Mouse (Mus musculus) heart, adult 2 months (tissue): ENCODE results near the gene Apaf1. TPM values are rescaled to one million over a fixed set of nuclear protein-coding genes. Genes with fewer than 3 reads are reported as not detected.

Source experiments
- DNase-seq, 2 experiments: peaks; one replicate each; pipeline ENCODE4 v3.0.0; 2021
- H3K27ac ChIP-seq: fragments of 200-600 bp; 2 replicates; pipeline ENCODE4 v1.8.1; 2022
- H3K27me3 ChIP-seq: fragments of 200-500 bp; 2 replicates; pipeline ENCODE4 v1.6.1; 2012; ENCODE audit warnings: mild to moderate bottlenecking, low read length, inconsistent platforms, mixed read lengths; ENCODE audit not compliant: control insufficient read depth, insufficient read depth
- H3K36me3 ChIP-seq: fragments of 200-500 bp; 2 replicates; pipeline ENCODE4 v1.6.1; 2012; ENCODE audit warnings: low read length, inconsistent platforms; ENCODE audit not compliant: control insufficient read depth, insufficient read depth
- H3K4me1 ChIP-seq: fragments of 200-500 bp; 2 replicates; pipeline ENCODE4 v1.6.1; 2011; ENCODE audit warnings: low read length; ENCODE audit not compliant: control insufficient read depth, insufficient read depth
- H3K4me3 ChIP-seq: fragments of 200-600 bp; 2 replicates; pipeline ENCODE4 v1.8.1; 2022
- H3K79me2 ChIP-seq: fragments of 200-500 bp; replicated peaks from 2 replicates; pipeline ENCODE4 v1.6.1; 2012; ENCODE audit warnings: mild to moderate bottlenecking, inconsistent platforms, low read length, moderate library complexity, mixed read lengths; ENCODE audit not compliant: control insufficient read depth, insufficient read depth
- H3K9ac ChIP-seq: fragments of 200-500 bp; 2 replicates; pipeline ENCODE4 v1.6.1; 2012; ENCODE audit warnings: low read depth, mild to moderate bottlenecking, control low read depth, inconsistent platforms, low read length, mixed read lengths
- CTCF ChIP-seq: fragments of 200-600 bp; IDR thresholded peaks from 2 replicates; pipeline ENCODE4 v1.8.1; 2022; ENCODE audit warnings: antibody characterized with exemption, mild to moderate bottlenecking, moderate library complexity
- EP300 ChIP-seq: fragments of 200-500 bp; IDR thresholded peaks from 2 replicates; pipeline ENCODE4 v1.6.1; 2011; ENCODE audit warnings: low read depth, low read length, control low read depth; ENCODE audit not compliant: insufficient read depth
- POLR2A ChIP-seq: fragments of 200-500 bp; IDR thresholded peaks from 2 replicates; pipeline ENCODE4 v1.6.1; 2011; ENCODE audit warnings: mild to moderate bottlenecking, low read depth, low read length, control low read depth; ENCODE audit not compliant: insufficient read depth
- WGBS: fragments of 180-500 bp; shearing (Covaris S2); methylation state at CpG from one replicate; pipeline ENCODE4 v1.1.7; 2018; 5-methylcytosine and 5-hydroxymethylcytosine counted together
- intact Hi-C: fragments of 180-260 bp; cut with DNase I; formaldehyde crosslinking; loops from one replicate; pipeline ENCODE4 v1.15.1; 2025
- polyA plus RNA-seq: library from polyadenylated mRNA; depleted of rRNA; stranded (reverse); fragments of >200 nt; gene quantifications from 2 replicates; pipeline ENCODE4 v1.2.3, GENCODE M21; 2012
- total RNA-seq, 2 experiments: library from RNA; stranded (reverse); gene quantifications; 2 replicates each; pipeline ENCODE4 v1.2.3; 2021

Gene Apaf1
- total and polyA plus RNA-seq, 3 experiments = 3.9 to 5.6 (median 5.2) TPM

- WGBS = 84% methylated on average over 15 of the region's 15 CpGs
- H3K27me3 ChIP-seq = no peaks in the 10 kb centered on the region
- DNase-seq = no peak
- H3K4me1 ChIP-seq = no peaks in the 10 kb centered on the region
- H3K27ac ChIP-seq = no peak overlapping the region
- no peaks in the 10 kb centered on the region; the same call in 1 of the 2 replicates for H3K36me3 ChIP-seq
- no peaks in the 10 kb centered on the region for H3K79me2 ChIP-seq
- no peak overlapping the region for H3K4me3 ChIP-seq
- intact Hi-C loops = no loop called here
- H3K9ac ChIP-seq = no peak overlapping the region
- no peak for TF ChIP-seq POLR2A
- TF ChIP-seq EP300 = no peak
- no peak for TF ChIP-seq CTCF
These were observed 11.9 kb upstream of the Apaf1 start for GRCm38 (mm10) chr10:91094251-91095104.

- H3K4me3 ChIP-seq = no peak overlapping the region
- no peaks in the 10 kb centered on the region for H3K4me1 ChIP-seq
- H3K9ac ChIP-seq = no peak overlapping the region
- no peaks in the 10 kb centered on the region; the same call in 1 of the 2 replicates for H3K36me3 ChIP-seq
- 90% methylated on average over 4 of the region's 4 CpGs for WGBS
- H3K27me3 ChIP-seq = no peaks in the 10 kb centered on the region
- no peak for DNase-seq
- TF ChIP-seq POLR2A (no peak), CTCF (no peak), EP300 (no peak)
- intact Hi-C loops = no loop called here
- no peaks in the 10 kb centered on the region for H3K79me2 ChIP-seq
- H3K27ac ChIP-seq = no peak overlapping the region
These were observed 10.2 kb upstream of the Apaf1 start for GRCm38 (mm10) chr10:91092812-91093211.

- Histone ChIP-seq H3K4me3 (peak overlapping the region; percentile 73), H3K79me2 (no peaks in the 10 kb centered on the region), H3K4me1 (no peaks in the 10 kb centered on the region), H3K9ac (peak overlapping the region; percentile 67), H3K27me3 (no peaks in the 10 kb centered on the region), H3K36me3 (no peaks in the 10 kb centered on the region; the same call in 1 of the 2 replicates), H3K27ac (peak overlapping the region; percentile 82)
- 30% methylated on average over 12 of the region's 12 CpGs for WGBS
- no peak for DNase-seq
- intact Hi-C loops = loop anchor here (5.0 kb wide), 1 partner anchor 104 kb away; no protein-coding TSS in a partner anchor
- TF ChIP-seq POLR2A (no peak), EP300 (no peak), CTCF (no peak)
These were observed 890 bp upstream of the Apaf1 start for GRCm38 (mm10) chr10:91083393-91083927.

- no peak for DNase-seq
- under 1% methylated on average over 27 of the region's 27 CpGs for WGBS
- no peak for TF ChIP-seq POLR2A
- TF ChIP-seq CTCF = no peak
- TF ChIP-seq EP300 = no peak
- intact Hi-C loops = loop anchor here (5.0 kb wide), 1 partner anchor 105 kb away; no protein-coding TSS in a partner anchor
- Histone ChIP-seq H3K4me1 (no peaks in the 10 kb centered on the region), H3K27ac (peak overlapping the region; percentile 88), H3K79me2 (no peaks in the 10 kb centered on the region), H3K4me3 (peak overlapping the region; percentile 86), H3K9ac (peak overlapping the region; percentile 94), H3K36me3 (no peaks in the 10 kb centered on the region; the same call in 1 of the 2 replicates), H3K27me3 (no peaks in the 10 kb centered on the region)
These were observed 537 bp downstream of the Apaf1 start for GRCm38 (mm10) chr10:91081959-91082507.

- Histone ChIP-seq H3K9ac (no peak overlapping the region), H3K4me1 (no peaks in the 10 kb centered on the region), H3K36me3 (no peaks in the 10 kb centered on the region; the same call in 1 of the 2 replicates), H3K27me3 (no peaks in the 10 kb centered on the region), H3K27ac (no peak overlapping the region), H3K4me3 (no peak overlapping the region), H3K79me2 (no peaks in the 10 kb centered on the region; the same call in 1 of the 2 replicates)
- 41% methylated on average over 5 of the region's 5 CpGs for WGBS
- no peak for DNase-seq
- no peak for TF ChIP-seq EP300
- no peak for TF ChIP-seq CTCF
- no peak for TF ChIP-seq POLR2A
- intact Hi-C loops = loop anchor here (5.0 kb wide), 1 partner anchor 107 kb away; no protein-coding TSS in a partner anchor
These were observed 2.0 kb downstream of the Apaf1 start for GRCm38 (mm10) chr10:91080540-91080939.
